Mouse (Mus musculus) bone marrow, adult 2 months (tissue): ENCODE measurements around the gene E130218I03Rik.

Experiments
- CTCF ChIP-seq: fragments of 200-500 bp; IDR thresholded peaks from 2 replicates; pipeline ENCODE4 v1.5.1; 2011; ENCODE audit warnings: low read length, control low read depth; ENCODE audit not compliant: control insufficient read depth, insufficient read depth
- POLR2A ChIP-seq: fragments of 200-500 bp; IDR thresholded peaks from 2 replicates; pipeline ENCODE4 v1.6.1; 2011; ENCODE audit warnings: low read depth, mild to moderate bottlenecking, control low read depth, low read length, borderline replicate concordance; ENCODE audit not compliant: control insufficient read depth

- peak; percentile 77 for TF ChIP-seq CTCF
- peak; percentile 62; the same call in 1 of the 2 replicates for TF ChIP-seq POLR2A
These were observed 1.8 kb downstream of the E130218I03Rik start, which contains the start of gene Zfp593 for GRCm38 (mm10) chr4:134245148-134245843.
